Mouse (Mus musculus) thymus, postnatal 25 days (tissue): ENCODE measurements around the gene Tfb2m.
A peak's percentile ranks its signal among the peaks of the same experiment; 100 is the strongest.

Experiments used
- DNase-seq: peaks from one replicate; pipeline ENCODE4 v3.0.0; 2022

Tfb2m gene

GRCm38 (mm10) chr1:179545768-179546550, at the start of gene Tfb2m, which contains the start of gene Cnst:
Gene Tfb2m (minus strand): TSS chr1:179546267.
Gene Cnst (plus strand): TSS chr1:179546370.
- peak; percentile 98 for DNase-seq

GRCm38 (mm10) chr1:179592972-179593371, 46.9 kb upstream of the Tfb2m start:
- DNase-seq, result no peak

- no peak for DNase-seq
Measured at GRCm38 (mm10) chr1:179592143-179592542, 46.1 kb upstream of the Tfb2m start.

- no peak for DNase-seq
Measured at GRCm38 (mm10) chr1:179591639-179592038, 45.6 kb upstream of the Tfb2m start.

GRCm38 (mm10) chr1:179588230-179588629, 42.2 kb upstream of the Tfb2m start:
- no peak for DNase-seq

- no peak for DNase-seq
Measured at GRCm38 (mm10) chr1:179586430-179587095, 40.5 kb upstream of the Tfb2m start.

GRCm38 (mm10) chr1:179585646-179586045, 39.6 kb upstream of the Tfb2m start:
- no peak for DNase-seq

GRCm38 (mm10) chr1:179584220-179584619, 38.2 kb upstream of the Tfb2m start:
- DNase-seq, result no peak

GRCm38 (mm10) chr1:179583090-179583489, 37.0 kb upstream of the Tfb2m start:
- no peak for DNase-seq

GRCm38 (mm10) chr1:179582021-179582433, 36.0 kb upstream of the Tfb2m start:
- no peak for DNase-seq

GRCm38 (mm10) chr1:179581422-179581821, 35.4 kb upstream of the Tfb2m start:
- no peak for DNase-seq

- DNase-seq, result no peak
Measured at GRCm38 (mm10) chr1:179580200-179580599, 34.1 kb upstream of the Tfb2m start.

GRCm38 (mm10) chr1:179578625-179579024, 32.6 kb upstream of the Tfb2m start:
- DNase-seq, result peak; percentile 69

- DNase-seq, result no peak
Measured at GRCm38 (mm10) chr1:179573650-179574206, 27.7 kb upstream of the Tfb2m start.

- no peak for DNase-seq
Measured at GRCm38 (mm10) chr1:179571686-179572085, 25.6 kb upstream of the Tfb2m start.

- DNase-seq, result no peak
Measured at GRCm38 (mm10) chr1:179570482-179570881, 24.4 kb upstream of the Tfb2m start.

- no peak for DNase-seq
Measured at GRCm38 (mm10) chr1:179568690-179569398, 22.8 kb upstream of the Tfb2m start.

- no peak for DNase-seq
Measured at GRCm38 (mm10) chr1:179567558-179567957, 21.5 kb upstream of the Tfb2m start.

GRCm38 (mm10) chr1:179563926-179564325, 17.9 kb upstream of the Tfb2m start:
- DNase-seq, result no peak

- DNase-seq, result no peak
Measured at GRCm38 (mm10) chr1:179563211-179563610, 17.1 kb upstream of the Tfb2m start.

- no peak for DNase-seq
Measured at GRCm38 (mm10) chr1:179560845-179561430, 14.9 kb upstream of the Tfb2m start.

GRCm38 (mm10) chr1:179559446-179560194, 13.6 kb upstream of the Tfb2m start:
- DNase-seq, result no peak
